Mouse (Mus musculus): ENCODE measurements around the gene Tns1.

Tns1 gene

DNA sequence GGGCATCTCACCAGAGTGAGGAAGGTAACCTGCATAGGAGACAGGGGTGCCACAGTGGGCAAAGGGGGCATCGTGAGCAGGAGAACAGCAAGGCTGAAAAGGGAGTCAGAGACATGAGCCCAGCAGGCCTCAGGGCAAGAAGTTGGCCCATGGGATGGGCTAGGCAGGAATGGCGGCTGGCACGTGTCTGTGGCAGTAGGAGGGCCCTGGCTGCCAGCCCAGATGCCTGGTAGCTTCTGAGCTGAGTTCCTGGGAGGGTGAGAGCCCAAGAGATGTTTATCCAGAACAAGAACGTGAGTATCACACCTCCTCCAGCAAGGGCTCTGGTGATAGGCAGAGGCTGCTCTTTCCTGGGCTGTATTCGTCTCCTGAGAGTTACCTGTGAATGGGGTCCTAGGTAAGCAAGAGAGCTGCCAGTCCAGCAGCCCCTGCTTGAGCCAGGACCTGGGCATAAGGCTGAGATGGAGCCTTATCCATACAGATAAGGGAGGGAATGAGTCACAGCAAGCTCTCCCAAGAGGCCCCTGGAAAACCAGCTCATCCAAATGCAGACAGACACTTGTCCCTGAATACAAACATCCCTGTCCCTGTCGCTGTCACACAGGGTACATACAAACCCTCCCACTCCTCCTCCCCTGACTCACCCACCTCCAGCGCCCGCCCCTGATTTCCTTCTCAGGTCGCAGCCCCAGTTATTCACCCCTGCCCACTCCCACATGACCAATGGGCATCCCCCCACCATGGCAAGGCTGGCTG is 2.2 kb downstream of the Tns1 start:
- DNase-seq (ENCODE audit: low spot score in 2 of 2), result peak; percentile 60

GRCm38 (mm10) chr1:74121138-74121537 is 3.1 kb downstream of the Tns1 start:
- DNase-seq (ENCODE audit: low spot score in 2 of 2), result no peak

DNA sequence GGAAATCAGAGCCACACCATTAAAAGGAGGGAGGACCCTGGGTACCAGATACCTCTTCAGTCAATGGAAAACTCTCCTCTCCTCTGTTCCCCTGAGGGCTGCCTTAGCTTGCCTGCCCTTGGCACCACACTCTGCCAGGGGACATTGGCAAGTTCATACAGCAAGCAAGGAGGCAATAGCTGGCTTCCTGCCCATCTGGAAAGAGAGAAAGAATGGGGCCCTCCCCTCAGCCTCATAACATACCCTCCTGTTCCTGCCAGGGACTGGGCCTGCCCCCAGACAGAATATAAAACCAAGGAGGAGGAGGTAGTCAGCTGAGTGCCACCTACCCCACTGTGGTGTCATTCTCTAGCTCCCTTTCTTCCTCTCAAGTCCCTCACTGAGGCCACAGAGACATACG is 5.1 kb downstream of the Tns1 start:
- DNase-seq (ENCODE audit: low spot score in 2 of 2), result no peak

DNA sequence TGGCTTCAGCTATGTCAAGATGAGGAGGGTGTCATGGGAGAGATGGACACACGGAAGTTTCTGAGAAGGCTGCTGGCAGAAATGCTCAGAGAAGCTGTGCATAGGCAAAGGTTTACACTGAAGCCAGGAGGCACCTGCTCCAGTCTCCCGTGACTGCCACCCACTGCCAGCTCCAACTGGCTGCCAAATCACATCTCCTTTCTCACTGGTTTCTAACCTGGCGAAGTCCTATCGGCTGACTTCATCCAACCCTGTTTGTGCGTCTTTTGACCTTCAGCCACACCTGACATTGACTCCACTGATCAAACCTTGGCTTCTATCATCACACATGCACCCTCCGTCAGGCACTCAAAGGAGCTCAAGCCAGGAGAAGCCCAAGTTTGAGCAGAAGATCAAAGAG is 6.4 kb downstream of the Tns1 start:
- DNase-seq (ENCODE audit: low spot score in 2 of 2), result no peak

- no peak for DNase-seq (ENCODE audit: low spot score in 2 of 2)
Observed at GRCm38 (mm10) chr1:74113071-74113470, 11.2 kb downstream of the Tns1 start.

GRCm38 (mm10) chr1:74111696-74112030 is 12.6 kb downstream of the Tns1 start:
- DNase-seq (ENCODE audit: low spot score in 2 of 2), result no peak

DNA sequence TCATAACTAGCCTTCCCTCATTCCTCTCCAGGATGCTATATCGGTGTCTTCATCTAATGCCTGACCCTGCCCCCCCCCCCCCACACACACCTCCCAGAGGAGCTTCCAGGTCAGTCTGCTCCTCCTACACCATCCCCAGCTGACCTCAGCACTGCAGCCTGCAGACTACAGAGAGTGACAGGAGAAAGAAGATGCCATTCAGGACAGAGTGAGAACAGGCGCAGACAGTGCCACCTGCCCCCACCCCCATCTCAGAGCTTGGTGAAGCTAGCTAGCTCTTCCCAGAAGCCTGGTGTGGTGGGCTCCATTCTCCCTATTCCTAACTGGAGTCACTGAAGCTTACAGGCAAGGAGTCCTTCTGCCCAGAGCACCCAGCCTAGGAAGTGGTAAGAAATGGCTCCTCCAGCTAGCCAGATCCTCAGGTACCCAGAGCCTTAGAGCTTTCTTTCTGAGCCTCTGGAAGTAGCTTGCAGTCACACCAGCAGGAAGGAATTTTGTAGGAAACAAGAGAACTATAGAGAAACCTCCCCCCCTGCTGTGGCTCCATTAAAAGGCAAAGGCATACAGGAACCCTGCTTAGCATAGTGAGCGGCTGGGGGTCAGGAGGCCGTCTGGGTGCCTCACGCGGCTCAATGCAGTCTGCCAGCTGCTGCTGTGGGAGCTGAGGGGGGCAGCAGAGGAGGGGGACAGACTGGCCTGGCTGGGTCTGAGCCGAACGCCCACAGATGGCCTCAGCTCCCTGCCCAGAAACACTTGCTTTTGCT is 13.1 kb downstream of the Tns1 start:
- DNase-seq (ENCODE audit: low spot score in 2 of 2), result no peak

DNA sequence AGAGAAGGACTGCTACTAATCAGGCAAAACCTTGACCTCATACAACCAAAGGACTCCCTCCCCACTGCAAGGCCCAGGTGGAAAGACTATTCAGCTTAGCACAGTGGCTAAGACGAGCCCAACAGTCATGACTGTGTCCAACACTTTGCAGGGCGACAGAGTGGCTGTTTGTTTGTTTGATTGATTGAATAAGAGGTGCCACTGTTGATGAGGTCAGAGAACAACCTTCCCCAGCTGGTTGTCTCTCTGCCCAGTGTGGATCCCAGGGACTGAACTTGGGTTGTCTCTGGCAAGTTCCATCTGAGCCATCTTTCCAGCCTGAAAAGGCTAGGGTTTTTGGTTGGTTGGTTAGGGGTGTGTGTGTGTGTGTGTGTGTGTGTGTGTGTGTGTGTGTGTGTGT is 14.6 kb downstream of the Tns1 start:
- no peak for DNase-seq (ENCODE audit: low spot score in 2 of 2)

- DNase-seq (ENCODE audit: low spot score in 2 of 2), result no peak
Observed at GRCm38 (mm10) chr1:74107931-74108618, 16.2 kb downstream of the Tns1 start.

GRCm38 (mm10) chr1:74106214-74106613 is 18.0 kb downstream of the Tns1 start:
- DNase-seq (ENCODE audit: low spot score in 2 of 2), result no peak

GRCm38 (mm10) chr1:74105660-74106059 is 18.6 kb downstream of the Tns1 start:
- DNase-seq (ENCODE audit: low spot score in 2 of 2), result no peak

- no peak for DNase-seq (ENCODE audit: low spot score in 2 of 2)
Observed at GRCm38 (mm10) chr1:74103654-74104353, 20.4 kb downstream of the Tns1 start.

- DNase-seq (ENCODE audit: low spot score in 2 of 2), result no peak
Observed at GRCm38 (mm10) chr1:74099001-74099435, 25.2 kb downstream of the Tns1 start.

GRCm38 (mm10) chr1:74098004-74099000 is 25.9 kb downstream of the Tns1 start:
- DNase-seq (ENCODE audit: low spot score in 2 of 2), result peak in 1 of 2 experiments; percentile 52

DNA sequence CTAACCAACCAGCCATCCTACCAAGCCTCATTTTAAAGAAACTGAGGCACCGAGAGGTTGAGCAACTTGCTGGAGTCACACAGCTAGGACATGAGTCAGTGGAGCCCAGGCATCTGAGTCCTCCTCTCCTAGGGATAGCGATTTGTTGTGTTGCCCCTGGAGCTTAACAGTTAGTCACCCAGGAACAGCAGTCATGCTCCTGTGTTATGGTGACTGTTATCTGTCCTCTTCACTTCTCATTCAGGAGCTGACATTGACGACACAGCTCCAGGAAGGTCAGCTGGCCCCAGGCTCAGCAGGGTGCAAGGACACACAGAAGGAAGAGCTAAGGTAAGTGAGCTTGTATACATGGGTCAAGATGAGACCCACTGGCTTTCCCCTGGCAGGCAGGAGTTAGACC is 28.5 kb downstream of the Tns1 start:
- no peak for DNase-seq (ENCODE audit: low spot score in 2 of 2)

DNA sequence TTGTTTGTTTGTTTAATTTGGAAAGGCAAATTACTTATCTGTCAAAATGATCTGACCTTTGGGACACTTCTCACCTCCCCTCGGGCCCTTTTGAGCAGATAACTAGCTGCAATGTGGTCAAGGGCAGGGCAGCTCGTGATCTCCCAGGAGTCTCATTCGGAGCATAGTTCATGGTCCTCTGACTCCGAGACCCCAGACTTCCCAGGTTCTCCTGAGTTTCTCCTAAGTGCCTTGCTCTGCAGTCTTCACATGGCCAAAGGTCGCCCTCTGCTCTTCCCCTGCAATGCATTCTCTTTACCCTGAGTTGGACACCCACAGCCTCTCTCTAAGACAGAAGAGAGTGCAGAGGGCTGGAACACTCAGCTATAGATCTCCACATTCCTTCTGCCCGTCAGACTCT is 29.0 kb downstream of the Tns1 start:
- no peak for DNase-seq (ENCODE audit: low spot score in 2 of 2)

DNA sequence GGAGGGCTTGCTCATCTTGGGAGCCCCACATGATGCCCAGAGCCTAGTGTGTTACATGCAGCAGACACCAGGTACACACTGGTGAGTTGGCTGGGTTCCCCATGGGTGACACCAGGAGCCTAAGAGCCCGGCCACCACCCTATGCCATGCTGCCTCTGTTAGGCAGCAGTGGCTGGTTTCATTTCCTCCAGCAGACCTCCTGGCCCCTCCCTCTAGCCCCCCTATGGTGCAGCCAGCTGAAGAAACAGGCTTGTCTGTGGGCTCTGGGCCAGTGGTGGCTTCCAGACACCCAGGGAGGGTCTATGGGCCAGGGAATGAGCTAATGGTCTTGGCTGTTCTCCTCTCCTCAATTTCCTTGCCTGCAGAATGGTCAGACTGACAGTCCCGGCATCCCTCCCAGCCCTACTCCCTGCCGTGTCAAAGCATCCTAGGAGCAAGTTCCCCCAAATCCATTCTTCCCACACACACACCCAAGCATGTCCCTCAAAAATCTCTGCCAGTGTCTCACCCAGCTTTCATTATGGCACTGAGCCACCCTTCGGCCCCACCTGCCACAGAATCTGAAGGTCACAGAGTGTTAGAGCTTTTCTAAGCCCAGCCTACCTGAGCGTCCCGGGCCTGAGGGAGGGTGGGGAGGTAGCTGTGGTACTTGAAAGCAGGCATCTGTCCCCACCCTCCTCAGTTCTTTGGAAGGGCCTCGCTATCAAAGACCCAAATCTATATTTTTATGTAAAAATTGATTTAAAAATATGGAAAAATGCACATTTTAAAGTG is 29.6 kb downstream of the Tns1 start:
- no peak for DNase-seq (ENCODE audit: low spot score in 2 of 2)

DNA sequence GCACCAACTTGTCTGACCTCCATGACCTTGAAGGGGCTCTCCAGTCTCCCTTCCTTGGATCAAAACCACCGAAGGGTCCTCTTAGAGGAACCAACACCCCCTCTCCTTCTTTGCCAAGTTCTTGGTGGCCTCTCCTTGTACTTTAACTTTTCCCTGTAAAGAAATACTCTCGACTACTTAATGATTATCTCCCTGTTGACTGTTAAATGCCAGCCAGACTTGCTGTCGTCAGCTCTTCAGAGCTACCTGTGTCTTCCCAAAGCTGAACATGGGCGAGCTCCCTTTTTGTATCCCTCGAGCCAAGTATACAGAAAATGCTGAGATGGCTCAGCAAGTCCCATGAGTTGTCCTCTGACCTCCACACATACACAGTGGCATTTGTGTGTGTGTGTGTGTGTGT is 30.8 kb downstream of the Tns1 start:
- DNase-seq (ENCODE audit: low spot score in 2 of 2), result no peak

DNA sequence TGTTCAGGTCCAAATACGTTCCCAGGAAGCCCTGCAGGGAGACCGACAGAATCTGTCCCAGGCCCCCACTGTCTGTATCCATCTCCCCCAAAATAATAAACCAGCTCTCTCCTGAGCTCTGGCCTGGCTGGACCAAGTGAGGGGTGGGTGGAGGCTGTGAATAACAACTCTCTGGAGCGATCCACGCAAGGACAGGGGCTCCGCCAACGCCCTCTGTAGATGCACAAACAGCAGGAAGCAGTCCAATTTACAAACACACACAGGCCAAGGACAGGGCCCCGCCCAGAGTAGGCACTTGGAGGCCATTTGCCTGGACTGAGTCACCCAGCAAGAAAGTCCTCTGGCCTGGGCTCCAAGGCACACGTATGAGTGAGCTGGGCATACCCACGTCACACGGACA is 32.0 kb downstream of the Tns1 start:
- DNase-seq (ENCODE audit: low spot score in 2 of 2), result peak in 1 of 2 experiments; percentile 77

GRCm38 (mm10) chr1:74091611-74092224 is 32.5 kb downstream of the Tns1 start:
- no peak for DNase-seq (ENCODE audit: low spot score in 2 of 2)

Measured in urinary bladder, adult 18-20 months (tissue).